Mouse (Mus musculus) liver, embryonic 14.5 days (tissue): ENCODE results near the gene Clps. TPM values are rescaled to one million over a fixed set of nuclear protein-coding genes. Genes with fewer than 3 reads are reported as not detected.

Experiments used
- ATAC-seq: fragments of 200-750 bp; cut with Nextera tagmentation; 2 replicates; pipeline ENCODE4 v1.8.0; 2017; ENCODE audit warnings: moderate number of reproducible peaks, mild to moderate bottlenecking, moderate library complexity; ENCODE audit not compliant: insufficient read depth
- DNase-seq, 3 experiments: peaks; one replicate each; pipeline ENCODE4 v3.0.0-alpha.2; 2012 to 2013; ENCODE audit warnings: low read depth in 3 of 3, low spot score in 3 of 3
- H3K27ac ChIP-seq: fragments of 300-500 bp; sonication (generic); 2 replicates; pipeline ENCODE4 v1.5.1; 2014; ENCODE audit warnings: moderate library complexity, mild to moderate bottlenecking, control low read depth, inconsistent platforms
- H3K27me3 ChIP-seq: fragments of 300-500 bp; sonication (generic); 2 replicates; pipeline ENCODE4 v1.6.1; 2014; ENCODE audit warnings: mild to moderate bottlenecking, low read length, moderate library complexity; ENCODE audit not compliant: control insufficient read depth, insufficient read depth
- H3K36me3 ChIP-seq: fragments of 300-500 bp; sonication (generic); replicated peaks from 2 replicates; pipeline ENCODE4 v1.6.1; 2014; ENCODE audit warnings: low read depth; ENCODE audit not compliant: control insufficient read depth, insufficient read depth
- H3K4me1 ChIP-seq, 2 experiments: fragments of 200-500 bp in 1 of 2; fragments of 300-500 bp in 1 of 2; sonication (generic) in 1 of 2; replicated peaks; 2 replicates each; pipeline ENCODE4 v1.6.1; 2012 to 2014; ENCODE audit warnings: antibody characterized with exemption in 1 of 2, inconsistent platforms in 1 of 2, low read length in 1 of 2; ENCODE audit not compliant: control insufficient read depth in 2 of 2, insufficient read depth in 2 of 2
- H3K4me2 ChIP-seq: fragments of 300-500 bp; sonication (generic); 2 replicates; pipeline ENCODE4 v1.6.1; 2014; ENCODE audit warnings: low read depth, mild to moderate bottlenecking, control low read depth, moderate library complexity
- H3K4me3 ChIP-seq, 2 experiments: fragments of 200-500 bp in 1 of 2; fragments of 300-500 bp in 1 of 2; sonication (generic) in 1 of 2; 2 replicates each; pipeline ENCODE4 v1.5.1; 2012 to 2014; ENCODE audit warnings: low read depth in 2 of 2, low read length in 2 of 2, mild to moderate bottlenecking in 2 of 2, control low read depth in 1 of 2, inconsistent platforms in 1 of 2, moderate library complexity in 1 of 2; ENCODE audit not compliant: insufficient read depth in 1 of 2
- H3K9ac ChIP-seq: fragments of 300-500 bp; sonication (generic); replicated peaks from 2 replicates; pipeline ENCODE4 v1.6.1; 2014; ENCODE audit warnings: mild to moderate bottlenecking, control low read depth, moderate library complexity
- H3K9me3 ChIP-seq: fragments of 300-500 bp; sonication (generic); 2 replicates; pipeline ENCODE4 v1.6.1; 2016; ENCODE audit warnings: low read length, mixed read lengths; ENCODE audit not compliant: control insufficient read depth
- CTCF ChIP-seq: IDR thresholded peaks from 2 replicates; pipeline ENCODE4 v1.5.1; 2016; ENCODE audit warnings: antibody characterized with exemption, low read depth, control low read depth
- EP300 ChIP-seq: IDR thresholded peaks from 2 replicates; pipeline ENCODE4 v1.6.1; 2016; ENCODE audit warnings: antibody characterized with exemption, low read depth
- WGBS: fragments of 180-500 bp; shearing (Covaris S2); extraction: QIAGEN DNeasy Blood & Tissue Kit; methylation state at CpG from one replicate; pipeline ENCODE4 v1.1.7; 2014; ENCODE audit not compliant: insufficient replicate concordance; 5-methylcytosine and 5-hydroxymethylcytosine counted together
- polyA plus RNA-seq, 2 experiments: library from polyadenylated mRNA; depleted of rRNA in 1 of 2; stranded (reverse) in 1 of 2; unstranded in 1 of 2; fragments of >200 nt; fragmentation: Nextera tagmentation in 1 of 2; extraction: Ambion mirVana in 1 of 2; gene quantifications; 2 replicates each; pipeline versions ENCODE4 v1.2.1 to v1.2.3; 2012 to 2014

The Clps gene
- polyA plus RNA-seq, 2 experiments, result 1.2 to 3.7 TPM

- H3K9me3 ChIP-seq, result no peaks in the 10 kb centered on the region
- no peak for DNase-seq
- ATAC-seq, result no peak
- H3K4me2 ChIP-seq, result peak overlapping the region; percentile 62
- peaks cover 0 to 15% of the 10 kb centered on the region in 2 experiments; a peak in 2 of 4 replicates for H3K4me1 ChIP-seq
- no peak overlapping the region for H3K9ac ChIP-seq
- H3K36me3 ChIP-seq, result no peaks in the 10 kb centered on the region
- H3K4me3 ChIP-seq, result no peak overlapping the region
- TF ChIP-seq EP300 (no peak), CTCF (no peak)
- no peak overlapping the region for H3K27ac ChIP-seq
- H3K27me3 ChIP-seq, result peaks cover 13% of the 10 kb centered on the region
- WGBS, result 53% methylated on average over 23 of the region's 23 CpGs
Observed at GRCm38 (mm10) chr17:28524009-28524695, 36.4 kb downstream of the Clps start.

GRCm38 (mm10) chr17:28523355-28524008 lies 37.1 kb downstream of the Clps start:
- no peak for ATAC-seq
- Histone ChIP-seq H3K36me3 (no peaks in the 10 kb centered on the region), H3K9ac (no peak overlapping the region), H3K4me1 (peaks cover 0 to 15% of the 10 kb centered on the region in 2 experiments; a peak in 2 of 4 replicates), H3K9me3 (no peaks in the 10 kb centered on the region), H3K27ac (no peak overlapping the region), H3K4me2 (peak overlapping the region; percentile 62), H3K4me3 (peak overlapping the region; percentile 45 to 51), H3K27me3 (peaks cover 13% of the 10 kb centered on the region)
- WGBS, result 4% methylated on average over 28 of the region's 28 CpGs
- no peak for DNase-seq
- TF ChIP-seq CTCF (no peak), EP300 (no peak)

- peak; percentile 70 for ATAC-seq
- TF ChIP-seq EP300 (no peak), CTCF (no peak)
Observed at GRCm38 (mm10) chr17:28522623-28523354, 37.8 kb downstream of the Clps start.

GRCm38 (mm10) chr17:28521920-28522319 lies 38.6 kb downstream of the Clps start:
- Histone ChIP-seq H3K36me3 (no peaks in the 10 kb centered on the region), H3K4me1 (peaks cover 0 to 9% of the 10 kb centered on the region in 2 experiments; a peak in 2 of 4 replicates), H3K9ac (no peak overlapping the region), H3K9me3 (no peaks in the 10 kb centered on the region), H3K4me2 (no peak overlapping the region; the same call in 1 of the 2 replicates), H3K4me3 (no peak overlapping the region), H3K27ac (no peak overlapping the region), H3K27me3 (peaks cover 24% of the 10 kb centered on the region)
- DNase-seq (no peak), ATAC-seq (no peak)
- 40% methylated on average over 6 of the region's 6 CpGs for WGBS
- TF ChIP-seq EP300 (no peak), CTCF (no peak)

More at GRCm38 (mm10) chr17:28522623-28523354, 37.8 kb downstream of the Clps start:
- peak; percentile 44 to 51 (median 47) for DNase-seq
- peak overlapping the region; percentile 45 to 60 for H3K4me3 ChIP-seq
- no peak overlapping the region for H3K27ac ChIP-seq
- no peaks in the 10 kb centered on the region for H3K9me3 ChIP-seq
- peaks cover 16% of the 10 kb centered on the region for H3K27me3 ChIP-seq
- no peaks in the 10 kb centered on the region for H3K36me3 ChIP-seq
- WGBS, result under 1% methylated on average over 59 of the region's 66 CpGs
- H3K9ac ChIP-seq, result no peak overlapping the region
- peaks cover 0 to 16% of the 10 kb centered on the region in 2 experiments; a peak in 2 of 4 replicates for H3K4me1 ChIP-seq
- peak overlapping the region; percentile 62 for H3K4me2 ChIP-seq
